Mouse (Mus musculus): Measurements from ENCODE around the gene Zyg11a.
"Not testable (repeated sequence)": the region's sequence is repeated elsewhere in the genome, so short reads cannot be mapped to it uniquely, and the experiment has no call there.

The Zyg11a gene

DNA sequence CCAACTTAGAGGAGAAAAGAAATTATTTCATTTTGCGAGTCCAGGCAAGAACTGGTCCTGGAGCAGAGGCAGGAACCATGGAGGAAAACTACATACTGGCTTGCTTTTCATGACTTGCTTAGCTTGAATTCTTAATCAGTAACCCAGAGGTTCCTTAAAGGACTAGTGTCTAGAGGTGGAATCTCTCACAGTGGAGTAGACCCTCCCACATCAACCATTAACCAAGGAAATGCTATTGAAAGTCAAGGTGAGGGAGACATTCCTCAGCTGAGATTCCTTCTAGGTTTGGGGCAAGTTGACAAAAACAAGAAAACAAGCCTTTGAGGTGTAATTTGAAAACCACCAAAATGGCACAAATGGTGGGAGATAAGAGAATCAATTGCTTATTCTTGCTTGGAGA is 73.0 kb downstream of the Zyg11a start, which contains the start of gene Scp2:
Gene Scp2, minus strand, starts transcription at position 119 of the 400 bp plus-strand sequence.
- DNase-seq (ENCODE audit: low spot score in 2 of 2) = no peak

GRCm38 (mm10) chr4:108143778-108144177 is 74.1 kb downstream of the Zyg11a start:
- no peak for DNase-seq (ENCODE audit: low spot score in 2 of 2)

- DNase-seq (ENCODE audit: low spot score in 2 of 2) = not testable (repeated sequence)
These were observed 74.7 kb downstream of the Zyg11a start for GRCm38 (mm10) chr4:108143178-108143577.

DNA sequence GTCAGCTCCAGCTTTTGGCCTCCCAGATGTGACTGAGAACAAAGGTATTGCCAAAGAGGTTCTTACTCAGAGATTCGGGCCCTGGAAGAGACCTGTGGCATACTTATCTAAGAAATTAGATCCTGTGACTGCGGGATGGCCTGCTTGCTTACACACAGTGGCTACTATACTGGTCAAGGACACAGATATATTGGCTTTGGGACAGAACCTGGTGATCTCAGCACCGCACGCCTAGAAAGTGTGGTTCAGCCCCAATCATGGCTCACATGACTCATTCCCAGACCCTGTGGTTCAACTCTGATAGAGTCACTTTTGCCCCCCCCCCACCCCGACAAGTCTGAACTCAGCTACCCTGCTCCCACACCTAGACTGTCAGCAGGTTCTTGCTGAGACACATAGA is 80.9 kb downstream of the Zyg11a start:
- DNase-seq (ENCODE audit: low spot score in 2 of 2) = no peak

Measured in right cerebral cortex, adult 2 months (tissue).